Mouse (Mus musculus): ENCODE measurements around the gene Gm39566. TPM values are rescaled to one million over a fixed set of nuclear protein-coding genes. Genes with fewer than 3 reads are reported as not detected.
A peak's percentile ranks its signal among the peaks of the same experiment; 100 is the strongest.
"Not testable (repeated sequence)": the region's sequence is repeated elsewhere in the genome, so short reads cannot be mapped to it uniquely, and the experiment has no call there.

Gene Gm39566
- polyA plus RNA-seq (2016; fragmentation: Nextera tagmentation; extraction: Ambion mirVana) = not detected in 2 replicates

- no peak for DNase-seq (ENCODE audit: low spot score)
- no peak within 1 kb of the TSS for H3K27ac ChIP-seq
- H3K9me3 ChIP-seq (replicated peaks) = no peaks in the 10 kb centered on the region
- H3K36me3 ChIP-seq = no peaks in the 10 kb centered on the region
- H3K27me3 ChIP-seq (ENCODE audit: low read depth, poor library complexity, severe bottlenecking) = no peaks in the 10 kb centered on the region
- 57% methylated on average over 10 of the region's 10 CpGs for WGBS
- H3K4me1 ChIP-seq = no peaks in the 10 kb centered on the region
- H3K4me3 ChIP-seq = no peak within 1 kb of the TSS
These were observed at the start of gene Gm39566 for GRCm38 (mm10) chr11:69815155-69815554. TSS of gene Gm39566 (minus strand) at chr11:69815298.

GRCm38 (mm10) chr11:69864138-69864860 is 49.2 kb upstream of the Gm39566 start:
- H3K27ac ChIP-seq = no peak overlapping the region
- WGBS = 63% methylated on average over 8 of the region's 8 CpGs
- H3K4me3 ChIP-seq = no peak overlapping the region

DNA sequence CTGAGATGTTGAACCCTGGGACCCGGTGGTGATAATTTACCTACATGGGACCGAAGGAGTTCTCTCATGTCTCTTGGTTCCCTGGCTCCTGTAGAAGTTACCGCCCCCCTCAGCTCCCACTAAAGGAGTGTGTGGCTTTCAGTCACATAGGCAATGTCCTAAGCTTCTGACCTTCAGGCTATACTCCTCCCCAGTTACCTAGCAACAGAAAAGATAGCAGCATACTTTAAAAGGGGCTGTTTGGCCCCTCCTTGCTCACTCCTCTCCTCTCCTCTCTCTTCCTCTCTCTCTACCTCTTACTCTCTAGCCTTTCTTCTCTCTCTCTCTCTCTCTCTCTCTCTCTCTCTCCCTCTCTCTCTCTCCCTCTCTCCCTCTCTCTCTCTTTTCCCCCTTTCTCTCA is 48.6 kb upstream of the Gm39566 start:
- H3K36me3 ChIP-seq; H3K4me3 ChIP-seq; H3K4me1 ChIP-seq; DNase-seq (ENCODE audit: low spot score); H3K9me3 ChIP-seq (replicated peaks); H3K27ac ChIP-seq: not testable (repeated sequence)
- peaks cover 16% of the 10 kb centered on the region for H3K27me3 ChIP-seq (ENCODE audit: low read depth, poor library complexity, severe bottlenecking)
- 82% methylated on average over 3 of the region's 3 CpGs for WGBS

More at GRCm38 (mm10) chr11:69864138-69864860, 49.2 kb upstream of the Gm39566 start:
- H3K36me3 ChIP-seq = no peaks in the 10 kb centered on the region
- H3K27me3 ChIP-seq (ENCODE audit: low read depth, poor library complexity, severe bottlenecking) = peaks cover 11% of the 10 kb centered on the region
- H3K9me3 ChIP-seq (replicated peaks) = no peaks in the 10 kb centered on the region
- no peak for DNase-seq (ENCODE audit: low spot score)
- no peaks in the 10 kb centered on the region for H3K4me1 ChIP-seq

DNA sequence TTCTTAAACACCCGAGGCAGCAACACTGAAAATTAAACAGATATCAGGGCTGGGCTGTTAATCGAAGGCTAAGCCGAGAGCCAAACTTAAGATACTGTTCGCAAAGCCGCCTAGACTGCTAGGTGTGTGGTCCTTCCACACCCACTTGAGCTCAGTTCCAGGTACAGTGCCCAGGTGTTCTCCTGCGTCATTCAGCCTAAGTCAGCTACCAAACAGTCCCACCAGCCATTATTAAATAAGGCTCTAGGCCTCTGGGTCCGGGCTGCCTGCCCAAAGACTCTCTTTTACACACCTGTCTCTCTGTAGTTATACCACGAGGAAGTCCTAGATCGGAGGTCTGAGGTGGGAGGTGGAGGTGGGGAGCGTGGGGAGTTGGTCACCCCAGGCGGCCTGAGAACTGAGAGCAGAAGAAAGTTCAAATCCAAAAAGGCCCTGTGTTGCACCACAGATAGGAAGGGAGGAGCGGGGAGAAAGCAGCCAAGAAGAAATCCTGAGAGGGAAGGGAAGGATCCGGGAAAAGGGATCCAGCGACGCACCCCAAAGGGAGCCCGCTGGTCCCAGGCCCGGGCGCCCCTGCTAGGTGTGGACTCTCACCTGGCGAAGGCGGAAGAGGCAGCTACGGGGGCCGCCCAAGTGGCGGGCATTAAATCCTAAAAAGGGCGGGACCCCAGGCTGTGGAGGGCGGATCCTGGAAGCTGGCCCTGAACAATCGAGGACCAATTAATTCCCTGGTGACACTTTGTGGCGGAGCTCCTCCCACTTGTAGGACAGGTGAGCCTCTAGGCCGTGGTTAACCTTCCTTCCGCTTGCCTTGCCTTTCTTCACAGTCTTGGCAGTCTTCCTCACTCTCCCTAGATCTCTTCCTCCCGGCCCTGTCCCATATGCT is 43.3 kb upstream of the Gm39566 start, which contains the start of gene Tnk1:
Tnk1 (minus strand) TSS at position 618 of the 886 bp plus-strand sequence.
- H3K36me3 ChIP-seq = no peaks in the 10 kb centered on the region
- no peak within 1 kb of the TSS for H3K27ac ChIP-seq
- H3K4me1 ChIP-seq = peaks cover 27% of the 10 kb centered on the region
- H3K27me3 ChIP-seq (ENCODE audit: low read depth, poor library complexity, severe bottlenecking) = peaks cover 50% of the 10 kb centered on the region
- WGBS = 19% methylated on average over 30 of the region's 30 CpGs
- no peak for DNase-seq (ENCODE audit: low spot score)
- H3K4me3 ChIP-seq = peak within 1 kb of the TSS; percentile 20; the same call in 1 of the 2 replicates
- no peaks in the 10 kb centered on the region for H3K9me3 ChIP-seq (replicated peaks)

DNA sequence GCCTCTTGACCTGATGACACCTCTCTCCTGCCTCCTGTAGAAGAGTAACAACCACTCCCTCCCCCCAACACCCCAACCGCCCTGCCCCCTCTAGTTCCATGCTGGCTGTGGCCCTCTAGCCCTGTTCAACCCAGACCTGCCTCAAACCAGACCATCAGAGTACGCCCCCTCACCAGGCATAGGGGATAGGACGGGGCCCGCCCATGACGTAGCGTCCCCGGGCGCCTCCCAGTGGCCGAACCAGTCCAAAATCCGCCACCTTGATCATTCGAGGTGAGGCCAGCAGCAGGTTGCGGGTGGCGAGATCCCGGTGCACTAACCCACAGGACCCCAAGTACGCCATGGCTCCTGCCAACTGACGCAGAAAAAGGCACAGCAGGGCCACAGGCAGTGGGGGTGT is 40.2 kb upstream of the Gm39566 start:
- Histone ChIP-seq H3K27me3 (ENCODE audit: low read depth, poor library complexity, severe bottlenecking) (peaks cover 50% of the 10 kb centered on the region), H3K36me3 (peaks cover 29% of the 10 kb centered on the region), H3K4me1 (peaks cover 42% of the 10 kb centered on the region), H3K9me3 (replicated peaks) (no peaks in the 10 kb centered on the region), H3K27ac (peak overlapping the region; percentile 53; the same call in 1 of the 2 replicates), H3K4me3 (peak overlapping the region; percentile 2)
- peak; percentile 78 for DNase-seq (ENCODE audit: low spot score)
- WGBS = 24% methylated on average over 16 of the region's 16 CpGs

DNA sequence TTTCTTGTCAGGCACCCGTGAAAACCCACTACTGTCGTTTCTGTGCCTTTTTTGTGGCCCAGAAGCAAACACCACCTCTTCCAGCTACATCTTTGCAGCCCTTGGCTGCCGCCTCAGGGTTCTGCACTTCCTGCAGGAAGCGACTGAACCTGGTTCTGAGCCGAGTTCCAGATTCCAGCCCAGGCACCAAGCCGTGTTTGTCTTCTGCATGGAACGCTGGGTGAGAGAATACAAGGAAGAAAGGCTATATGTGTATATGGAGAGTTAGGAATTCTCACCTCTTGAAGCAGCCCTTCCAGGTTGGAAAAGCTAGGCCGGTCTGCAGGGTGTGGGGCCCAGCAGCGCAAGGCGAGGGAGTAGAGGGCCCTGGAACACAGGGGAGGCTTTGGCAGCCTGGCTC is 39.6 kb upstream of the Gm39566 start:
- 87% methylated on average over 10 of the region's 10 CpGs for WGBS
- no peak for DNase-seq (ENCODE audit: low spot score)
- Histone ChIP-seq H3K9me3 (replicated peaks) (no peaks in the 10 kb centered on the region), H3K27ac (0 out of 2 replicates have a peak overlapping the region, but pooled peaks have one; percentile 53), H3K36me3 (peaks cover 35% of the 10 kb centered on the region), H3K27me3 (ENCODE audit: low read depth, poor library complexity, severe bottlenecking) (peaks cover 43% of the 10 kb centered on the region), H3K4me1 (peaks cover 43% of the 10 kb centered on the region), H3K4me3 (no peak overlapping the region)

DNA sequence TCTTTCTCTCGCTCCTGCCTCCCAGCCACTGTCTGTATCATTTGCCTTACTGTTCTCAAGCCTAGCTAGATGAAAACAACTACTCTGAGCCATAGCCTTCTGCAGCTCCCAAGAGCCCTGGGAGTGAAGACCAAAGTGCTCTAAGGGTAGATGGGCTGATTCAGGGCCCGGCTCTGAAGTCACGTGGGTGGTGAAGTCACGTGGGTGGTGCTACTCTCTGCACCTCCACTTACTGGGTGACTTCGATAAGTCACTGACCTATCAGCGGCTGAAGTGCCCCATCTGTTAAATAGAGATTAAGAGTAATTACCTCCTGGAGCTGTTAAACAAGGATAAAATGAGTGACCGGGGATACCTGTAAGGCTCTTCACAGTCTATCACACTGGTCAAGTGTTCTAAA is 38.9 kb upstream of the Gm39566 start:
- Histone ChIP-seq H3K27me3 (ENCODE audit: low read depth, poor library complexity, severe bottlenecking) (peaks cover 36% of the 10 kb centered on the region), H3K4me1 (peaks cover 43% of the 10 kb centered on the region), H3K36me3 (peaks cover 42% of the 10 kb centered on the region), H3K27ac (0 out of 2 replicates have a peak overlapping the region, but pooled peaks have one; percentile 19), H3K4me3 (no peak overlapping the region), H3K9me3 (replicated peaks) (no peaks in the 10 kb centered on the region)
- no peak for DNase-seq (ENCODE audit: low spot score)
- WGBS = 77% methylated on average over 7 of the region's 7 CpGs

- 84% methylated on average over 8 of the region's 8 CpGs for WGBS
These were observed 35.7 kb upstream of the Gm39566 start for GRCm38 (mm10) chr11:69850754-69851153.

GRCm38 (mm10) chr11:69849884-69850283 is 34.8 kb upstream of the Gm39566 start:
- WGBS = 93% methylated on average over 15 of the region's 15 CpGs
- no peak for DNase-seq (ENCODE audit: low spot score)
- H3K27ac ChIP-seq = no peak overlapping the region

More at GRCm38 (mm10) chr11:69850754-69851153, 35.7 kb upstream of the Gm39566 start:
- Histone ChIP-seq H3K9me3 (replicated peaks) (no peaks in the 10 kb centered on the region), H3K27me3 (ENCODE audit: low read depth, poor library complexity, severe bottlenecking) (peaks cover 5% of the 10 kb centered on the region; the same call in 1 of the 2 replicates), H3K36me3 (peaks cover 57% of the 10 kb centered on the region), H3K4me3 (no peak overlapping the region), H3K4me1 (peaks cover 59% of the 10 kb centered on the region), H3K27ac (no peak overlapping the region)
- no peak for DNase-seq (ENCODE audit: low spot score)

GRCm38 (mm10) chr11:69849128-69849527 is 34.0 kb upstream of the Gm39566 start:
- DNase-seq (ENCODE audit: low spot score) = no peak
- H3K4me3 ChIP-seq = no peak overlapping the region
- H3K4me1 ChIP-seq = peaks cover 54% of the 10 kb centered on the region
- H3K36me3 ChIP-seq = peaks cover 57% of the 10 kb centered on the region
- H3K27me3 ChIP-seq (ENCODE audit: low read depth, poor library complexity, severe bottlenecking) = no peaks in the 10 kb centered on the region
- WGBS = 93% methylated on average over 9 of the region's 9 CpGs
- no peak overlapping the region for H3K27ac ChIP-seq
- no peaks in the 10 kb centered on the region for H3K9me3 ChIP-seq (replicated peaks)

More at GRCm38 (mm10) chr11:69849884-69850283, 34.8 kb upstream of the Gm39566 start:
- Histone ChIP-seq H3K27me3 (ENCODE audit: low read depth, poor library complexity, severe bottlenecking) (no peaks in the 10 kb centered on the region), H3K4me3 (0 out of 2 replicates have a peak overlapping the region, but pooled peaks have one; percentile 10), H3K4me1 (peaks cover 58% of the 10 kb centered on the region), H3K36me3 (peaks cover 57% of the 10 kb centered on the region), H3K9me3 (replicated peaks) (no peaks in the 10 kb centered on the region)

DNA sequence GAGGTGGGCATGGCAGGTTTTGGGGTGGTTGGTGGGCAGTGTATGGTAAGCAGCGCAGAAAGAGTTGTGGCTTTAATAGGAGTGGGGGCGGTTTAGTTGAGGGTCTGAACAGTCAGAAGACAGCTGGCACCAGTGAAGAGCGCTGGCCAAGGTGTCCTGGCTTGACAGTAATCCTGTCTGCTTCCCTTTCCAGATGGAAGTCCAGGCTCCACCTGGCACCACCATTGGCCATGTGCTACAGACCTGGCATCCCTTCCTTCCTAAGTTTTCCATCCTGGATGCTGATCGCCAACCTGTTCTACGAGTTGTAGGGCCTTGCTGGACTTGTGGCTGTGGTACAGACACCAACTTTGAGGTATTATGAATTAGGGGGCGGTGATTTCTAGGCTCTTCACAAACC is 32.9 kb upstream of the Gm39566 start:
- peak overlapping the region; percentile 78 for H3K4me3 ChIP-seq
- peaks cover 43% of the 10 kb centered on the region for H3K4me1 ChIP-seq
- peak overlapping the region; percentile 97; the same call in 1 of the 2 replicates for H3K27ac ChIP-seq
- 98% methylated on average over 6 of the region's 6 CpGs for WGBS
- no peak for DNase-seq (ENCODE audit: low spot score)
- H3K36me3 ChIP-seq = peaks cover 55% of the 10 kb centered on the region
- H3K27me3 ChIP-seq (ENCODE audit: low read depth, poor library complexity, severe bottlenecking) = no peaks in the 10 kb centered on the region
- no peaks in the 10 kb centered on the region for H3K9me3 ChIP-seq (replicated peaks)

- DNase-seq (ENCODE audit: low spot score) = peak; percentile 65
- 10% methylated on average over 37 of the region's 37 CpGs for WGBS
- H3K4me1 ChIP-seq = peaks cover 42% of the 10 kb centered on the region
- peak overlapping the region; percentile 78 for H3K4me3 ChIP-seq
- no peaks in the 10 kb centered on the region for H3K27me3 ChIP-seq (ENCODE audit: low read depth, poor library complexity, severe bottlenecking)
- H3K36me3 ChIP-seq = peaks cover 45% of the 10 kb centered on the region
- peak overlapping the region; percentile 97 for H3K27ac ChIP-seq
- no peaks in the 10 kb centered on the region for H3K9me3 ChIP-seq (replicated peaks)
These were observed 31.9 kb upstream of the Gm39566 start for GRCm38 (mm10) chr11:69846738-69847688.

Measured in limb, embryonic 10.5 days (tissue).